Mouse (Mus musculus): ENCODE data around the gene U2surp.

U2surp gene

GRCm38 (mm10) chr9:95539176-95539800 is 27.5 kb upstream of the U2surp start:
- DNase-seq (ENCODE audit: low read depth), result no peak

GRCm38 (mm10) chr9:95533817-95534216 is 22.0 kb upstream of the U2surp start:
- DNase-seq (ENCODE audit: low read depth), result peak; percentile 48

GRCm38 (mm10) chr9:95531144-95531543 is 19.3 kb upstream of the U2surp start:
- DNase-seq (ENCODE audit: low read depth), result peak; percentile 4

GRCm38 (mm10) chr9:95527676-95528075 is 15.9 kb upstream of the U2surp start:
- no peak for DNase-seq (ENCODE audit: low read depth)

GRCm38 (mm10) chr9:95525961-95526360 is 14.2 kb upstream of the U2surp start:
- peak; percentile 28 for DNase-seq (ENCODE audit: low read depth)

- DNase-seq (ENCODE audit: low read depth), result no peak
Measured at GRCm38 (mm10) chr9:95525376-95525775, 13.6 kb upstream of the U2surp start.

- DNase-seq (ENCODE audit: low read depth), result no peak
Measured at GRCm38 (mm10) chr9:95522561-95522960, 10.8 kb upstream of the U2surp start.

GRCm38 (mm10) chr9:95521566-95521965 is 9.8 kb upstream of the U2surp start:
- no peak for DNase-seq (ENCODE audit: low read depth)

- no peak for DNase-seq (ENCODE audit: low read depth)
Measured at GRCm38 (mm10) chr9:95521031-95521430, 9.2 kb upstream of the U2surp start.

- DNase-seq (ENCODE audit: low read depth), result no peak
Measured at GRCm38 (mm10) chr9:95520563-95520962, 8.8 kb upstream of the U2surp start.

- DNase-seq (ENCODE audit: low read depth), result peak; percentile 78
Measured at GRCm38 (mm10) chr9:95514361-95514760, 2.6 kb upstream of the U2surp start.

GRCm38 (mm10) chr9:95513776-95514175 is 2.0 kb upstream of the U2surp start:
- DNase-seq (ENCODE audit: low read depth), result no peak

GRCm38 (mm10) chr9:95512331-95513030 is 685 bp upstream of the U2surp start:
- peak; percentile 3 for DNase-seq (ENCODE audit: low read depth)

GRCm38 (mm10) chr9:95510693-95511404 is 947 bp downstream of the U2surp start:
- DNase-seq (ENCODE audit: low read depth), result peak; percentile 4

GRCm38 (mm10) chr9:95505666-95506065 is 6.1 kb downstream of the U2surp start:
- DNase-seq (ENCODE audit: low read depth), result no peak

- no peak for DNase-seq (ENCODE audit: low read depth)
Measured at GRCm38 (mm10) chr9:95499848-95500247, 11.9 kb downstream of the U2surp start.

GRCm38 (mm10) chr9:95495038-95495437 is 16.8 kb downstream of the U2surp start:
- DNase-seq (ENCODE audit: low read depth), result no peak

GRCm38 (mm10) chr9:95493393-95493792 is 18.4 kb downstream of the U2surp start:
- no peak for DNase-seq (ENCODE audit: low read depth)

- no peak for DNase-seq (ENCODE audit: low read depth)
Measured at GRCm38 (mm10) chr9:95490003-95490402, 21.8 kb downstream of the U2surp start.

- DNase-seq (ENCODE audit: low read depth), result no peak
Measured at GRCm38 (mm10) chr9:95488861-95489260, 22.9 kb downstream of the U2surp start.

GRCm38 (mm10) chr9:95479981-95480380 is 31.8 kb downstream of the U2surp start:
- no peak for DNase-seq (ENCODE audit: low read depth)

- no peak for DNase-seq (ENCODE audit: low read depth)
Measured at GRCm38 (mm10) chr9:95478443-95478842, 33.4 kb downstream of the U2surp start.

GRCm38 (mm10) chr9:95472926-95473325 is 38.9 kb downstream of the U2surp start:
- peak; percentile 63 for DNase-seq (ENCODE audit: low read depth)
